Mouse (Mus musculus) lung, postnatal 36 days (tissue): ENCODE measurements at regions not wholly inside any gene's neighbourhood (a gene's known extent, or its start where the extent isn't known, plus 50 kb on each side); places are given as distances from the start of the nearest gene placed in this dataset.

Source experiments
- DNase-seq: peaks from one replicate; pipeline ENCODE4 v3.0.0; 2022; ENCODE audit warnings: mixed read lengths

DNA sequence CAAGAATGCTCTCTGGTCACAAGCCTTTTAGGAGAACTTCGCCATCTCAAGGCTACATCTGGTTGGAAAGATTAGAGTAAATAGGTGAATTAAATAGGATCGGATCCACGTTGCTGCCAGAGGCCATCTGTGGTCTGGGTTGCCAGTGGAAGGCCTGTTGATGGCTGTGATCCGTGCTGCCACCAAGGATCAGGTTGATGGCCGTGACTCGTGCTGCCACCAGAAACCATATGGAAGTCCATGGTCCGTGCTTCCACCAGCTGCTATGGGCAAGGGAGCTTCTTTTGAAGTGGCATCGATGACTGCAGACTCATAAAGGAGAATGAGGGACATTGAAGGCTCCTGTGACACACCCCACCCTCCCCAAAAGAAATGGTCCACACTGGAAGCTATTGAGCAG, 79.6 kb downstream of the Atp1a1 start:
- no peak for DNase-seq

DNA sequence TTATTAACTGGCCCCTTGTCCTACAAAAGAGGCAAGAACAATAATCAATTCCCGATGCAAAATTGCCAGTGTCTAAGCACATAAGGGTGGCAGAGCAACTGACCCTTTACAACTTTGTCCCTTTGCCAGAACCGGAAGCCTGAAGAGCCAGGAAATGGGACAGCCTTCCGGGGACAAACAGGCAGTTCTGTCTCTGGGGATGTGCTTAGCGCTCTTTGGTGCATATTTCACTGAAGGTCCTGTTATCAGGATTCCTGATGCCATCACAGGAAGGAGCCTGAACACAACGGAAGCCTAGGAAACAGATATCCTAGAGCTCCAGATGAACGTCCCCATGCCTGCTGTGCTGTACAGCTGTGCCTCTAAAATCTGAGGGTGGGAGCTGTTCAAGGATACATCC, 80.0 kb downstream of the Atp1a1 start:
- DNase-seq: peak; percentile 77

DNA sequence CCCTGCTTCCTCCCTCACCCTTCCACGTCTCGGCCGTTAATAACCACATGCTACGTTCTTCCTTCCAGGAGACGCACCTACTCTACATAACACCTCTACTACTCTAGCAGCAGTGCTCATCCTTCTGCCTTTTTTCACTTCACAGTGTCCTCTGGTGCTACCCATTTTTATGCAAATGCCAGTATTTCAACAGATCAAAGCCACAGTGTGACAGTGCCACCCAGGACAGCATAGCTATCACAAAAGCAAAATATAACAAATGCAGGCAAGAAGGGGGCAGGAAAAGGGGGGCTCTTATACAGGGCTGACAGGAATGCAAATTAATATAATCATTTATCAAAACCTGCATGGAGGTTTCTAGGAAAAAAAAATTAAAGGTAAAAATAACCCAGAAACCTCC, 81.2 kb downstream of the Atp1a1 start:
- no peak for DNase-seq

GRCm38 (mm10) chr3:101522246-101522920, 82.1 kb downstream of the Atp1a1 start:
- DNase-seq: peak; percentile 68

DNA sequence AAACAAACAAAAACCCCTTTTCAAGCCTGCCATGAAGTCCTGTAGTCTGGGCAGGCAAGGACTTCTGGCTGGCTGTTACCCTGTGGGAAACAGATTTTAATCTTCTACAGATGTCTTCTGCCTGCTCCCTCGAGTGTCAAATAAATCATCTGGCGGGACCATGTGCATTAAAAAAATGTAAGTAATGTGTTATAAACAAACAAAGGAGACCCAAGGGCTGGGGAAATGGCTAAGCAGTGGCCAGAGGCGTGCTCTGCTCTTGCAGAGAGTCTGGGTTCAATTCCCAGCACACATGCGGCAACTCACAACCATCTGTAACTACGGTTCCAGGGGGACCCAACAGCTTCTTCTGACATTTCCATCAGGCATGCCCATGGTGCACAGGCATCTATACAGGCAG, 83.3 kb downstream of the Atp1a1 start:
- DNase-seq: no peak

- peak; percentile 27 for DNase-seq
These were observed 84.4 kb downstream of the Atp1a1 start for GRCm38 (mm10) chr3:101520115-101520514.

DNA sequence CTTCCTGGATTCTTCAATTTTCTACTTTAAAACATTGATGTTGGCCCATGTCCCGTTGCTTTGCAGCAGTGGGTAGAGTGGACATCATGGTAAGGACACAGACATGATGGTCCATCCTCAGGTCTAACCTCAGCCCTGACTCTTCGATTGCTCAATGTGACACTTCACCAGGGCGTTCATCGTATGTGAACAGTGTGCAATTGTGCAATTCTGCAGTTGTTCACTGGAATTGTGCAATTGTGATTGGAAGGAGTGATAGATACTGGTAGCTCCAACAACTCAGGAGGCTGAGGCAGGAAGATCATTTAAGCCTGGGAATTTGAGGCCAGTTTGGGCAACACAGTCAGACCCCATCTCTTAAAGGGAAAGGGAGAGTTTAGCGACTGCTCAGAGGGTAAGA, 84.9 kb downstream of the Atp1a1 start:
- DNase-seq: no peak

GRCm38 (mm10) chr3:101518810-101519209, 85.7 kb downstream of the Atp1a1 start:
- DNase-seq: peak; percentile 65

- DNase-seq: no peak
These were observed 86.9 kb downstream of the Atp1a1 start for GRCm38 (mm10) chr3:101517547-101517946.

GRCm38 (mm10) chr3:101516781-101517499, 87.5 kb downstream of the Atp1a1 start:
- peak; percentile 52 for DNase-seq

- no peak for DNase-seq
These were observed 88.9 kb downstream of the Atp1a1 start for GRCm38 (mm10) chr3:101515566-101515965.

GRCm38 (mm10) chr3:101513611-101514311, 90.7 kb downstream of the Atp1a1 start:
- DNase-seq: no peak
